Mouse (Mus musculus): Measurements from ENCODE around the gene 0610009B22Rik. TPM values are rescaled to one million over a fixed set of nuclear protein-coding genes. Genes with fewer than 3 reads are reported as not detected.
"Not testable (repeated sequence)": the region's sequence is repeated elsewhere in the genome, so short reads cannot be mapped to it uniquely, and the experiment has no call there.

The 0610009B22Rik gene
- polyA plus RNA-seq, 1 experiment: 27.9 TPM

- Histone ChIP-seq H3K4me2 (ENCODE audit: low read depth) (no peak overlapping the region), H3K36me3 (ENCODE audit: control insufficient read depth, insufficient read depth) (no peaks in the 10 kb centered on the region), H3K79me2 (ENCODE audit: control insufficient read depth, insufficient read depth) (no peaks in the 10 kb centered on the region), H3K4me3 (no peak overlapping the region), H3K27me3 (ENCODE audit: control insufficient read depth, insufficient read depth, insufficient read length) (no peaks in the 10 kb centered on the region), H3ac (ENCODE audit: control insufficient read depth, insufficient read length) (no peak overlapping the region)
- TF ChIP-seq REST (IDR thresholded peaks at IDR 0.05; ENCODE audit: insufficient read depth, insufficient read length) (no peak), CEBPB (IDR thresholded peaks at IDR 0.05; ENCODE audit: insufficient read depth, poor library complexity, severe bottlenecking) (no peak), POLR2A (IDR thresholded peaks at IDR 0.05; ENCODE audit: insufficient read length, low read depth) (no peak), MYOG (IDR thresholded peaks at IDR 0.05; ENCODE audit: control insufficient read depth in 1 of 3, insufficient read depth in 1 of 3, insufficient read length in 2 of 3, low read depth in 2 of 3) (no peak), E2F4 (IDR thresholded peaks at IDR 0.05; ENCODE audit: insufficient read depth) (no peak)
These were observed 13.3 kb downstream of the 0610009B22Rik start for GRCm38 (mm10) chr11:51675386-51675785.

GRCm38 (mm10) chr11:51673291-51673690 is 15.4 kb downstream of the 0610009B22Rik start:
- no peak overlapping the region for H3ac ChIP-seq (ENCODE audit: control insufficient read depth, insufficient read length)
- H3K36me3 ChIP-seq (ENCODE audit: control insufficient read depth, insufficient read depth): no peaks in the 10 kb centered on the region
- no peak for TF ChIP-seq MYOG (IDR thresholded peaks at IDR 0.05; ENCODE audit: control insufficient read depth in 1 of 3, insufficient read depth in 1 of 3, insufficient read length in 2 of 3, low read depth in 2 of 3)
- TF ChIP-seq USF1 (IDR thresholded peaks at IDR 0.05; ENCODE audit: low read depth): no peak
- TF ChIP-seq MYOD1 (IDR thresholded peaks at IDR 0.05; ENCODE audit: control insufficient read depth in 1 of 3, insufficient read length in 2 of 3, low read depth in 2 of 3): no peak
- TF ChIP-seq REST (IDR thresholded peaks at IDR 0.05; ENCODE audit: insufficient read depth, insufficient read length): no peak
- TF ChIP-seq CEBPB (IDR thresholded peaks at IDR 0.05; ENCODE audit: insufficient read depth, poor library complexity, severe bottlenecking): no peak
- no peak for TF ChIP-seq POLR2AphosphoS2 (IDR thresholded peaks at IDR 0.05; ENCODE audit: insufficient read length, low read depth)
- no peak for TF ChIP-seq TCF3 (IDR thresholded peaks at IDR 0.05; ENCODE audit: insufficient read length, low read depth)

GRCm38 (mm10) chr11:51671376-51671775 is 17.3 kb downstream of the 0610009B22Rik start:
- Histone ChIP-seq H3K79me2 (ENCODE audit: control insufficient read depth, insufficient read depth) (no peaks in the 10 kb centered on the region), H3ac (ENCODE audit: control insufficient read depth, insufficient read length) (no peak overlapping the region), H3K36me3 (ENCODE audit: control insufficient read depth, insufficient read depth) (no peaks in the 10 kb centered on the region), H3K27me3 (ENCODE audit: control insufficient read depth, insufficient read depth, insufficient read length) (no peaks in the 10 kb centered on the region), H3K4me3 (no peak overlapping the region), H3K4me2 (ENCODE audit: low read depth) (no peak overlapping the region)
- TF ChIP-seq TCF3 (IDR thresholded peaks at IDR 0.05; ENCODE audit: insufficient read length, low read depth) (no peak), MYOG (IDR thresholded peaks at IDR 0.05; ENCODE audit: control insufficient read depth in 1 of 3, insufficient read depth in 1 of 3, insufficient read length in 2 of 3, low read depth in 2 of 3) (no peak)

More at GRCm38 (mm10) chr11:51673291-51673690, 15.4 kb downstream of the 0610009B22Rik start:
- Histone ChIP-seq H3K79me2 (ENCODE audit: control insufficient read depth, insufficient read depth) (no peaks in the 10 kb centered on the region), H3K27me3 (ENCODE audit: control insufficient read depth, insufficient read depth, insufficient read length) (no peaks in the 10 kb centered on the region), H3K4me2 (ENCODE audit: low read depth) (no peak overlapping the region), H3K4me3 (no peak overlapping the region)

- H3K4me3 ChIP-seq: no peak overlapping the region
- no peak overlapping the region for H3ac ChIP-seq (ENCODE audit: control insufficient read depth, insufficient read length)
- no peaks in the 10 kb centered on the region for H3K36me3 ChIP-seq (ENCODE audit: control insufficient read depth, insufficient read depth)
- H3K27me3 ChIP-seq (ENCODE audit: control insufficient read depth, insufficient read depth, insufficient read length): no peaks in the 10 kb centered on the region
- TF ChIP-seq CEBPB (IDR thresholded peaks at IDR 0.05; ENCODE audit: insufficient read depth, poor library complexity, severe bottlenecking) (no peak), E2F4 (IDR thresholded peaks at IDR 0.05; ENCODE audit: insufficient read depth) (no peak), MAX (IDR thresholded peaks at IDR 0.05; ENCODE audit: low read depth) (no peak), POLR2A (IDR thresholded peaks at IDR 0.05; ENCODE audit: insufficient read length, low read depth) (no peak), TCF12 (IDR thresholded peaks at IDR 0.05; ENCODE audit: insufficient read depth, poor library complexity, severe bottlenecking) (no peak), TCF3 (IDR thresholded peaks at IDR 0.05; ENCODE audit: insufficient read length, low read depth) (no peak), REST (IDR thresholded peaks at IDR 0.05; ENCODE audit: insufficient read depth, insufficient read length) (no peak), SRF (IDR thresholded peaks at IDR 0.05; ENCODE audit: control insufficient read depth, insufficient read length, low read depth) (no peak), MYOD1 (IDR thresholded peaks at IDR 0.05; ENCODE audit: control insufficient read depth in 1 of 3, insufficient read length in 2 of 3, low read depth in 2 of 3) (no peak), MYOG (IDR thresholded peaks at IDR 0.05; ENCODE audit: control insufficient read depth in 1 of 3, insufficient read depth in 1 of 3, insufficient read length in 2 of 3, low read depth in 2 of 3) (no peak)
- no peaks in the 10 kb centered on the region for H3K79me2 ChIP-seq (ENCODE audit: control insufficient read depth, insufficient read depth)
- no peak overlapping the region for H3K4me2 ChIP-seq (ENCODE audit: low read depth)
These were observed 17.8 kb downstream of the 0610009B22Rik start for GRCm38 (mm10) chr11:51670846-51671245.

- not testable (repeated sequence) for H3K79me2 ChIP-seq (ENCODE audit: control insufficient read depth, insufficient read depth); H3ac ChIP-seq (ENCODE audit: control insufficient read depth, insufficient read length); H3K4me2 ChIP-seq (ENCODE audit: low read depth); H3K36me3 ChIP-seq (ENCODE audit: control insufficient read depth, insufficient read depth); H3K4me3 ChIP-seq; H3K27me3 ChIP-seq (ENCODE audit: control insufficient read depth, insufficient read depth, insufficient read length)
- TF ChIP-seq MYOG (IDR thresholded peaks at IDR 0.05; ENCODE audit: control insufficient read depth in 1 of 3, insufficient read depth in 1 of 3, insufficient read length in 2 of 3, low read depth in 2 of 3) (peak in 1 of 3 experiments; percentile 30), CEBPB (IDR thresholded peaks at IDR 0.05; ENCODE audit: insufficient read depth, poor library complexity, severe bottlenecking) (0 out of 2 replicates have a peak, but pooled peaks have one; percentile 17), MYOD1 (IDR thresholded peaks at IDR 0.05; ENCODE audit: control insufficient read depth in 1 of 3, insufficient read length in 2 of 3, low read depth in 2 of 3) (peak in 2 of 3 experiments; percentile 10 to 64)
These were observed 23.9 kb downstream of the 0610009B22Rik start for GRCm38 (mm10) chr11:51664747-51665146.
